Mouse (Mus musculus): ENCODE data around the gene Tomt.

The Tomt gene

DNA sequence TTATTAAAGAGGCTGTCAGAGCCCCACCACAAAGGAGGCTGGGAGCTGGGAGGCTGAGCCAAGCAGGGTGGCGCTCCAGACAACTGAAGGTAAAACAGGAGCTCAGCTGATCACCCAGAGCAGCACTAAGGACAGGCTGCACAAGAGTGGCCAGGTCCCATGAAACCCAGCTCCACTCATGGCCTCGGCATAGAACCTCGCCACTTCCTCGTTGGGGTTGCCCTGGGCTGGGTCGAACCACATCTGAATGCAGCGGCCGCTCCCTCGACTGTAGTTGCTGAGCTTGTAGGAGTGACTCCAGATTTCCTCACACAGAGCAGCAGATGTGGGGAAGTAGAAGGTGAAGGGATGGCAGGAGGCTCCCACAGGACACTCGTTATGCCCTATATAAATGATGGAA, 47.8 kb downstream of the Tomt start:
- no peak for DNase-seq (ENCODE audit: low read depth, low spot score)

DNA sequence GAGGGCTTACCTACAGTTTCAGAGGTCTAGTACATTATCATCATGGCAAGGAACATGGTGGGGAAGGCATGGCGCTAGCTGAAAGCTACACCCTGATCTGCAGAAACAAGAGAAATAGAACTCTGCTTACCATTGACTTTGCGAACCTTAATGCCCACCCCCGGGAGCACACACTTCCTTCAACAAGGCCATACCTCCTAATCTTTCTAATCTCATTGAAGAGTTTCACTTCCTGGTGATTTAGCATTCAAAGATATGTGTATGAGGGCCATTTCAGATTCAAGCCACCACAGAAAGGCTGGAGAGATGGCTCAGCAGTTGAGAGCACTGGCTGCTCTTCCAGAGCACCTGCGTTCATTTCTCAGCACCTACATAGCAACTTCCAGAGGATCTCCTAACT, 49.1 kb downstream of the Tomt start, which contains the start of gene Folr2:
Gene Folr2, minus strand, starts transcription at position 101 of the 400 bp plus-strand sequence.
- DNase-seq (ENCODE audit: low read depth, low spot score) = no peak

DNA sequence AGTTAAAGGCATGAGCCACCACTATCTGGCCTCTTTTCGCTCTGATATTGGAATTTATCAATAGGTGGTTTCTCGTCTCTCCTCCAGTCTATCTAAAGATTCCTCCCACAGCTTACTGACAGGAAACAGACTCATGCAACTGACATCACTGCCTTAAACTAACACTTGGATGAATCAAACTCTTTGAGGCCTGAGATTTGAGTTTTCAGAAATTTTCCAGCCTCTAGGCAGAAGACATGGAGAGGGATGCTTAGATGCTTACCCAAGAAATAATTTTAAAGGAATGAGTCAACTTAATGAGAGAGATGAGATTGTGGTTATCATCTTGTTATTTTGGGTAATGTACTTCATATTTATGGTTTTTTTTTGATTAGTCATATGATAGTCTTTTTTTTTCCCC, 52.3 kb downstream of the Tomt start:
- no peak for DNase-seq (ENCODE audit: low read depth, low spot score)

DNA sequence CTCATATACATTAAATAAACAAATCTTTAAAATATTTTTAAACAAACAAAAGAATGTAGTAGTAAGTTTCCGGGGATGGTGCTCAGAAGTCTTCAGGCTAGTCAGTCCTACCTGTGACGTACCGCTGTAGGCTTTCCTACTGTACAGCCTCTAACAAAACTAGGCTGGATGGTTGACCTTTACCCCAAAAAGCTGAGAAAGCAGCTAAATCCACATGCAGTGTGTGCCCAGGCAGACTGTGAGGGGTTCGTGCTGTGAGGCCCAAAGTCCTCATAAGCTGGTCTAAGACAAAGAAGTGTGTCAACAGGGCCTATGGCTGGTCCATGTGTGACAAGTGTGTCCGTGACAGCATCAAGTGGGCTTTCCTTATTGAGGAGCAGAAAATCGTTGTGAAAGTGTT, 53.3 kb downstream of the Tomt start:
- no peak for DNase-seq (ENCODE audit: low read depth, low spot score)

DNA sequence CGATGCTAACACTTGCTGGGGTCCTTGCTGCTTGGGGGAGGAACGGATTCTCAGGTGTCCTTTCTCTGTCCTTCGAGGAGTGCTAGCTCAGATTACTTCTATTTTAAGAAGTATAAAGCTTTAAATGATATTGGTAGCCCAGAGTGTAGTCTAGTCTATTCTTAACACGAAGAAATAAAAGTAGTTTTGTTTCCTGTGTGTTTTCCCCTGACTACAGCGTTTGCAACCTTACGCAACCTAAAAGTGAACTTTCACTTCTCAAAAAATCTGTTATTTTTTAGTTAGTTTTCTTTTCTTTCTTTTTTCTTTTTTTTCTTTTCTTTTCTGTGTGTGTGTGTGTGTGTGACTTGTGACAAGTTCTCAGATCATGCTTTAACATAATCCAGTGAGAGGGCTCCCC, 54.5 kb downstream of the Tomt start:
- no peak for DNase-seq (ENCODE audit: low read depth, low spot score)
